Mouse (Mus musculus): ENCODE data around the gene Unc5b. TPM values are rescaled to one million over a fixed set of nuclear protein-coding genes. Genes with fewer than 3 reads are reported as not detected.
"Not testable (repeated sequence)": the region's sequence is repeated elsewhere in the genome, so short reads cannot be mapped to it uniquely, and the experiment has no call there.

Gene Unc5b
- polyA plus RNA-seq (2014; fragmentation: Nextera tagmentation; extraction: Ambion mirVana), result 2.1 and 2.3 TPM in 2 replicates

GRCm38 (mm10) chr10:60831379-60831778 lies at the start of gene Unc5b:
Gene Unc5b (minus strand): TSS chr10:60831581.
- peaks cover 36% of the 10 kb centered on the region for H3K27me3 ChIP-seq (replicated peaks; ENCODE audit: control insufficient read depth, insufficient read depth, low read length)

DNA sequence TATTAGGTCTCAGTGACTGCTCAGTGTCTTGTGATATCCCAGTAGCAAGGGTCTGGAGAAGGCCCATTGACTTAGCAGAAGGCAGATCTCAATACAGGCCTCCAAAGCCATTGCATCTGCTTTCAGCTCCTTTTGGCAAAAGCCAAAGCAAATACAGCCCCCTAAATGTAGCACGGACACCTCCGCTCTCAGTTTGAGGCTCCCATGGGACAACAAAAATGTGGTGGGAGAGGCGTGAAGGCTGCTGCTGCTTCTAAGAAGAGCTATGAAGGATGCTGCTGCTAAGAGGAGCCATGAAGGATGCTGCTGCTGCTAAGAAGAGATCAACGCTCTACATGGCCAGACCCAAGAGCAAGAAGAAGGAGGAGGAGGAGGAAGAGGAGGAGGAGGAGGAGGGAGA lies 48.4 kb upstream of the Unc5b start:
- Histone ChIP-seq H3K9ac (ENCODE audit: low read length) (no peak overlapping the region), H3K9me3 (replicated peaks; ENCODE audit: control insufficient read depth, low read length) (no peaks in the 10 kb centered on the region), H3K36me3 (ENCODE audit: control insufficient read depth, insufficient read depth, low read length) (no peaks in the 10 kb centered on the region), H3K4me1 (ENCODE audit: control insufficient read depth, insufficient read depth, low read length) (no peaks in the 10 kb centered on the region), H3K27me3 (replicated peaks; ENCODE audit: control insufficient read depth, insufficient read depth, low read length) (no peaks in the 10 kb centered on the region), H3K4me2 (ENCODE audit: low read length) (no peak overlapping the region), H3K4me3 (ENCODE audit: low read depth, low read length) (no peak overlapping the region), H3K27ac (ENCODE audit: low read depth, low read length) (no peak overlapping the region)
- ATAC-seq (no peak), DNase-seq (ENCODE audit: low spot score) (no peak)
- 96% methylated on average over 4 of the region's 4 CpGs for WGBS

More at GRCm38 (mm10) chr10:60831379-60831778, at the start of gene Unc5b:
- no peaks in the 10 kb centered on the region for H3K36me3 ChIP-seq (ENCODE audit: control insufficient read depth, insufficient read depth, low read length)
- peak within 1 kb of the TSS; percentile 68 for H3K9ac ChIP-seq (ENCODE audit: low read length)
- H3K9me3 ChIP-seq (replicated peaks; ENCODE audit: control insufficient read depth, low read length), result no peaks in the 10 kb centered on the region
- peak; percentile 95 for ATAC-seq
- peak within 1 kb of the TSS; percentile 27; the same call in 1 of the 2 replicates for H3K27ac ChIP-seq (ENCODE audit: low read depth, low read length)
- H3K4me2 ChIP-seq (ENCODE audit: low read length), result peak within 1 kb of the TSS; percentile 95
- H3K4me1 ChIP-seq (ENCODE audit: control insufficient read depth, insufficient read depth, low read length), result peaks cover 24% of the 10 kb centered on the region
- peak within 1 kb of the TSS; percentile 58 for H3K4me3 ChIP-seq (ENCODE audit: low read depth, low read length)
- WGBS, result under 1% methylated on average over 38 of the region's 53 CpGs
- DNase-seq (ENCODE audit: low spot score), result peak; percentile 91

GRCm38 (mm10) chr10:60877075-60877474 lies 45.7 kb upstream of the Unc5b start:
- ATAC-seq (no peak), DNase-seq (ENCODE audit: low spot score) (no peak)
- H3K9ac ChIP-seq (ENCODE audit: low read length), result no peak overlapping the region
- no peak overlapping the region for H3K27ac ChIP-seq (ENCODE audit: low read depth, low read length)
- WGBS, result 93% methylated on average over 5 of the region's 5 CpGs
- no peak overlapping the region for H3K4me3 ChIP-seq (ENCODE audit: low read depth, low read length)
- H3K9me3 ChIP-seq (replicated peaks; ENCODE audit: control insufficient read depth, low read length), result no peaks in the 10 kb centered on the region
- no peak overlapping the region for H3K4me2 ChIP-seq (ENCODE audit: low read length)
- H3K27me3 ChIP-seq (replicated peaks; ENCODE audit: control insufficient read depth, insufficient read depth, low read length), result no peaks in the 10 kb centered on the region
- no peaks in the 10 kb centered on the region for H3K4me1 ChIP-seq (ENCODE audit: control insufficient read depth, insufficient read depth, low read length)
- no peaks in the 10 kb centered on the region for H3K36me3 ChIP-seq (ENCODE audit: control insufficient read depth, insufficient read depth, low read length)

- Histone ChIP-seq H3K27me3 (replicated peaks; ENCODE audit: control insufficient read depth, insufficient read depth, low read length) (no peaks in the 10 kb centered on the region), H3K4me2 (ENCODE audit: low read length) (no peak overlapping the region), H3K36me3 (ENCODE audit: control insufficient read depth, insufficient read depth, low read length) (no peaks in the 10 kb centered on the region), H3K27ac (ENCODE audit: low read depth, low read length) (no peak overlapping the region), H3K4me1 (ENCODE audit: control insufficient read depth, insufficient read depth, low read length) (no peaks in the 10 kb centered on the region), H3K9ac (ENCODE audit: low read length) (no peak overlapping the region), H3K9me3 (replicated peaks; ENCODE audit: control insufficient read depth, low read length) (no peaks in the 10 kb centered on the region), H3K4me3 (ENCODE audit: low read depth, low read length) (no peak overlapping the region)
- ATAC-seq (no peak), DNase-seq (ENCODE audit: low spot score) (no peak)
- 93% methylated on average over 1 of the region's 1 CpGs for WGBS
These were observed 43.6 kb upstream of the Unc5b start for GRCm38 (mm10) chr10:60875011-60875410.

GRCm38 (mm10) chr10:60863318-60863717 lies 31.9 kb upstream of the Unc5b start:
- no peak for DNase-seq (ENCODE audit: low spot score)
- ATAC-seq, result no peak
- Histone ChIP-seq H3K27ac (ENCODE audit: low read depth, low read length) (no peak overlapping the region), H3K36me3 (ENCODE audit: control insufficient read depth, insufficient read depth, low read length) (no peaks in the 10 kb centered on the region), H3K4me2 (ENCODE audit: low read length) (no peak overlapping the region), H3K27me3 (replicated peaks; ENCODE audit: control insufficient read depth, insufficient read depth, low read length) (no peaks in the 10 kb centered on the region), H3K9ac (ENCODE audit: low read length) (no peak overlapping the region), H3K4me3 (ENCODE audit: low read depth, low read length) (no peak overlapping the region), H3K4me1 (ENCODE audit: control insufficient read depth, insufficient read depth, low read length) (no peaks in the 10 kb centered on the region), H3K9me3 (replicated peaks; ENCODE audit: control insufficient read depth, low read length) (no peaks in the 10 kb centered on the region)
- 79% methylated on average over 6 of the region's 6 CpGs for WGBS

GRCm38 (mm10) chr10:60862477-60863293 lies 31.3 kb upstream of the Unc5b start:
- H3K27ac ChIP-seq (ENCODE audit: low read depth, low read length), result no peak overlapping the region
- H3K9me3 ChIP-seq (replicated peaks; ENCODE audit: control insufficient read depth, low read length), result no peaks in the 10 kb centered on the region
- H3K36me3 ChIP-seq (ENCODE audit: control insufficient read depth, insufficient read depth, low read length), result no peaks in the 10 kb centered on the region
- WGBS, result 64% methylated on average over 25 of the region's 25 CpGs
- no peaks in the 10 kb centered on the region for H3K27me3 ChIP-seq (replicated peaks; ENCODE audit: control insufficient read depth, insufficient read depth, low read length)
- H3K4me1 ChIP-seq (ENCODE audit: control insufficient read depth, insufficient read depth, low read length), result no peaks in the 10 kb centered on the region
- ATAC-seq (no peak), DNase-seq (ENCODE audit: low spot score) (no peak)
- H3K4me3 ChIP-seq (ENCODE audit: low read depth, low read length), result no peak overlapping the region
- no peak overlapping the region for H3K4me2 ChIP-seq (ENCODE audit: low read length)
- no peak overlapping the region for H3K9ac ChIP-seq (ENCODE audit: low read length)

DNA sequence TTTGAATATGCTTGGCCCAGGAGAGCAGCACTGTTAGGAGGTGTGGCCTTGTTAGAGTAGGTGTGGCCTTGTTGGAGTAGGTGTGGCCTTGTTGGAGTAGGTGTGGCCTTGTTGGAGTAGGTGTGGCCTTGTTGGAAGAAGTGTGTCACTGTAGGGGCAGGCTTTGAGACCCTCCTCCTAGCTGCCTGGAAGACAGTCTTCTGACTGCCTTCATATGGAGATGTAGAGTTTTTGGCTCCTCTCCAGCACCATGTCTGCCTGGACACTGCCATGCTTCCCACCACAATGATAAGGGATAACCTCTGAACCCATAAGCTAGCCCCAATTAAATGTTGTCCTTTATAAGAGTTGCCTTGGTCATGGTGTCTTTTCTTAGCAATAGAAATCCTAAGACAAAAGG lies 13.9 kb upstream of the Unc5b start:
- not testable (repeated sequence) for H3K4me2 ChIP-seq (ENCODE audit: low read length); DNase-seq (ENCODE audit: low spot score); H3K27ac ChIP-seq (ENCODE audit: low read depth, low read length); ATAC-seq; H3K27me3 ChIP-seq (replicated peaks; ENCODE audit: control insufficient read depth, insufficient read depth, low read length); H3K9me3 ChIP-seq (replicated peaks; ENCODE audit: control insufficient read depth, low read length); H3K36me3 ChIP-seq (ENCODE audit: control insufficient read depth, insufficient read depth, low read length); H3K9ac ChIP-seq (ENCODE audit: low read length); H3K4me1 ChIP-seq (ENCODE audit: control insufficient read depth, insufficient read depth, low read length); H3K4me3 ChIP-seq (ENCODE audit: low read depth, low read length)

DNA sequence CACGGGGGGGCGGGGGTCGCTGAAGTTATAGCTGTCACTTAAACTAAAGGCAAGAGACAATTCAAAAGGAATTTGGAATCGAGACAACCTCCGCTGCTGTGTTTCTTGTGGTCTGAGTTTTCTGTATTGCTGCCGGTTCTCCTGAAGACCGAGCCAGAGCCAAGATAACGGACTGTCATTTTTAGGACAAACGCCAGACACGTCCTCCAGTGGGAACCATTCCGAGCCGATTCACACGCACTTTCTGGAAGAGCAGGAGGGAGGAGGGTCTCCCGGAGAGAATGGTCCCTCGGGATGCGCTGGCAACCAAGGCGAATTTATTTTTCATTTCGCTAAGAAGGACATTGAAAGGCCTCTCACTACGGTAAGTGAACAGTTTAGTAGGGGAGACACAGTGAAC lies 7.4 kb upstream of the Unc5b start:
- Histone ChIP-seq H3K27ac (ENCODE audit: low read depth, low read length) (no peak overlapping the region), H3K27me3 (replicated peaks; ENCODE audit: control insufficient read depth, insufficient read depth, low read length) (no peaks in the 10 kb centered on the region), H3K9ac (ENCODE audit: low read length) (no peak overlapping the region), H3K36me3 (ENCODE audit: control insufficient read depth, insufficient read depth, low read length) (no peaks in the 10 kb centered on the region), H3K4me2 (ENCODE audit: low read length) (no peak overlapping the region), H3K4me1 (ENCODE audit: control insufficient read depth, insufficient read depth, low read length) (no peaks in the 10 kb centered on the region), H3K9me3 (replicated peaks; ENCODE audit: control insufficient read depth, low read length) (no peaks in the 10 kb centered on the region), H3K4me3 (ENCODE audit: low read depth, low read length) (no peak overlapping the region)
- peak; percentile 33 for DNase-seq (ENCODE audit: low spot score)
- ATAC-seq, result no peak
- 60% methylated on average over 19 of the region's 19 CpGs for WGBS

DNA sequence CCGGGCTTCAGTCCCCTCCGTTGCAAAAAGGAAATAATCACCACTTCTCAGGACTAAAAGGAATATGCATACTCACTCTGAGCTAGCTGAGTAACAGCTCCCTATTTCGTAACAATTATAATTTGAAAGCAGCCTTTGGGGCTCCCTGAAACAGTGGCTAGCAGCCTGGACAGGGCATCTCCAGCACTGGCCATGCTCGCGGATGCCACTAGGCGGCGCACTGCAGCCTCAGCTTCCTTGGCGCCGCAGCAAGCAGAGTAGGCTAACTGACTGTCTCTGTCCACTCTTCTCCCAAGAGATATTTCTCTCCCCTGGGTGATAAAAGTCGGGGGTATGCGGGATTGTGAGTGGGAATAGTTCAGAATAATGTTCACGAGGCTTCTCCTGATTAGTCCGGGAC lies 3.6 kb upstream of the Unc5b start:
- H3K36me3 ChIP-seq (ENCODE audit: control insufficient read depth, insufficient read depth, low read length), result no peaks in the 10 kb centered on the region
- H3K27me3 ChIP-seq (replicated peaks; ENCODE audit: control insufficient read depth, insufficient read depth, low read length), result peaks cover 15% of the 10 kb centered on the region
- ATAC-seq (no peak), DNase-seq (ENCODE audit: low spot score) (peak; percentile 72)
- WGBS, result 4% methylated on average over 13 of the region's 13 CpGs
- H3K27ac ChIP-seq (ENCODE audit: low read depth, low read length), result no peak overlapping the region
- no peak overlapping the region for H3K4me3 ChIP-seq (ENCODE audit: low read depth, low read length)
- H3K9me3 ChIP-seq (replicated peaks; ENCODE audit: control insufficient read depth, low read length), result no peaks in the 10 kb centered on the region
- H3K9ac ChIP-seq (ENCODE audit: low read length), result no peak overlapping the region
- H3K4me2 ChIP-seq (ENCODE audit: low read length), result no peak overlapping the region
- H3K4me1 ChIP-seq (ENCODE audit: control insufficient read depth, insufficient read depth, low read length), result peaks cover 8% of the 10 kb centered on the region
